Mouse (Mus musculus) heart, adult 2 months (tissue): ENCODE results near the gene Ranbp1. TPM values are rescaled to one million over a fixed set of nuclear protein-coding genes. Genes with fewer than 3 reads are reported as not detected.

Source experiments
- DNase-seq, 2 experiments: peaks; one replicate each; pipeline ENCODE4 v3.0.0; 2021
- H3K27ac ChIP-seq: fragments of 200-600 bp; 2 replicates; pipeline ENCODE4 v1.8.1; 2022
- H3K27me3 ChIP-seq: fragments of 200-500 bp; 2 replicates; pipeline ENCODE4 v1.6.1; 2012; ENCODE audit warnings: mild to moderate bottlenecking, low read length, inconsistent platforms, mixed read lengths; ENCODE audit not compliant: control insufficient read depth, insufficient read depth
- H3K36me3 ChIP-seq: fragments of 200-500 bp; 2 replicates; pipeline ENCODE4 v1.6.1; 2012; ENCODE audit warnings: low read length, inconsistent platforms; ENCODE audit not compliant: control insufficient read depth, insufficient read depth
- H3K4me1 ChIP-seq: fragments of 200-500 bp; 2 replicates; pipeline ENCODE4 v1.6.1; 2011; ENCODE audit warnings: low read length; ENCODE audit not compliant: control insufficient read depth, insufficient read depth
- H3K4me3 ChIP-seq: fragments of 200-600 bp; 2 replicates; pipeline ENCODE4 v1.8.1; 2022
- H3K79me2 ChIP-seq: fragments of 200-500 bp; replicated peaks from 2 replicates; pipeline ENCODE4 v1.6.1; 2012; ENCODE audit warnings: mild to moderate bottlenecking, inconsistent platforms, low read length, moderate library complexity, mixed read lengths; ENCODE audit not compliant: control insufficient read depth, insufficient read depth
- H3K9ac ChIP-seq: fragments of 200-500 bp; 2 replicates; pipeline ENCODE4 v1.6.1; 2012; ENCODE audit warnings: low read depth, mild to moderate bottlenecking, control low read depth, inconsistent platforms, low read length, mixed read lengths
- CTCF ChIP-seq: fragments of 200-600 bp; IDR thresholded peaks from 2 replicates; pipeline ENCODE4 v1.8.1; 2022; ENCODE audit warnings: antibody characterized with exemption, mild to moderate bottlenecking, moderate library complexity
- EP300 ChIP-seq: fragments of 200-500 bp; IDR thresholded peaks from 2 replicates; pipeline ENCODE4 v1.6.1; 2011; ENCODE audit warnings: low read depth, low read length, control low read depth; ENCODE audit not compliant: insufficient read depth
- POLR2A ChIP-seq: fragments of 200-500 bp; IDR thresholded peaks from 2 replicates; pipeline ENCODE4 v1.6.1; 2011; ENCODE audit warnings: mild to moderate bottlenecking, low read depth, low read length, control low read depth; ENCODE audit not compliant: insufficient read depth
- WGBS: fragments of 180-500 bp; shearing (Covaris S2); methylation state at CpG from one replicate; pipeline ENCODE4 v1.1.7; 2018; 5-methylcytosine and 5-hydroxymethylcytosine counted together
- intact Hi-C: fragments of 180-260 bp; cut with DNase I; formaldehyde crosslinking; loops from one replicate; pipeline ENCODE4 v1.15.1; 2025
- microRNA-seq, 2 experiments: library from miRNA; unstranded; fragments of <30 nt; microRNA quantifications; one replicate each; pipeline ENCODE4 v1.2.0; 2021
- polyA plus RNA-seq: library from polyadenylated mRNA; depleted of rRNA; stranded (reverse); fragments of >200 nt; gene quantifications from 2 replicates; pipeline ENCODE4 v1.2.3, GENCODE M21; 2012; rRNA removed
- total RNA-seq, 2 experiments: library from RNA; stranded (reverse); gene quantifications; 2 replicates each; pipeline ENCODE4 v1.2.3; 2021

Ranbp1 gene
- total and polyA plus RNA-seq, 3 experiments: 25.1 to 41.2 (median 40.1) TPM

- no peaks in the 10 kb centered on the region for H3K4me1 ChIP-seq
- no peak overlapping the region for H3K9ac ChIP-seq
- no peaks in the 10 kb centered on the region for H3K36me3 ChIP-seq
- intact Hi-C loops: no loop called here
- 49% methylated on average over 5 of the region's 5 CpGs for WGBS
- H3K4me3 ChIP-seq: no peak overlapping the region
- no peak for DNase-seq
- no peaks in the 10 kb centered on the region for H3K27me3 ChIP-seq
- no peaks in the 10 kb centered on the region for H3K79me2 ChIP-seq
- TF ChIP-seq CTCF (no peak), EP300 (no peak), POLR2A (no peak)
- H3K27ac ChIP-seq: no peak overlapping the region
Measured at GRCm38 (mm10) chr16:18195068-18195467, 53.5 kb downstream of the Ranbp1 start.

GRCm38 (mm10) chr16:18194208-18194985 lies 54.1 kb downstream of the Ranbp1 start:
- Histone ChIP-seq H3K27me3 (no peaks in the 10 kb centered on the region), H3K27ac (no peak overlapping the region), H3K36me3 (no peaks in the 10 kb centered on the region), H3K9ac (no peak overlapping the region), H3K4me3 (no peak overlapping the region), H3K4me1 (no peaks in the 10 kb centered on the region), H3K79me2 (no peaks in the 10 kb centered on the region)
- DNase-seq: no peak
- WGBS: 67% methylated on average over 15 of the region's 15 CpGs
- no peak for TF ChIP-seq EP300
- TF ChIP-seq CTCF: no peak
- no peak for TF ChIP-seq POLR2A
- intact Hi-C loops: no loop called here

DNA sequence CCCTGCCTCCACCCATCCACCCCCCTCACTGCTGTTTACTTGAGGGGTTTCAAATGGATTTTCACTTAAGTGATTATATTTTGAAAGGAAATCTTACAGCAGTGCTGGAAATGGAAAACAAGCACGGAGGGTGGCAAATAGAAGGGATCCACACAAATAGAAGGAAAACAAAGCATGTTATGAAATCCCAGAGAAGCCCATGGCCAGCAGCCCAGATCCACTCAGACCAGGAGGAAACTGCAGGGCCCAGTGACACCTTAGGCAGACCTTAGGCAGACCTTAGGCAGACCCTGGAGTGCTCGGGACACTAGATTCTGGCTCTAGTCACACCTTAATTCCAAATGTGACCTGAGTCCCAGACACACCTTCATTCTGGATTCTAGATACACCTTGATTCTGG lies 57.5 kb downstream of the Ranbp1 start:
- TF ChIP-seq POLR2A: no peak
- TF ChIP-seq CTCF: no peak
- no peak overlapping the region for H3K27ac ChIP-seq
- 58% methylated on average over 2 of the region's 2 CpGs for WGBS
- H3K36me3 ChIP-seq: no peaks in the 10 kb centered on the region
- no peak for DNase-seq
- no peak overlapping the region for H3K9ac ChIP-seq
- H3K27me3 ChIP-seq: no peaks in the 10 kb centered on the region
- no peak overlapping the region for H3K4me3 ChIP-seq
- no peaks in the 10 kb centered on the region for H3K4me1 ChIP-seq
- intact Hi-C loops: no loop called here
- H3K79me2 ChIP-seq: no peaks in the 10 kb centered on the region

Small RNA genes within 50 kb of the gene (microRNA-seq; reads per million reads assigned to microRNA genes)
- 0 reads per million in 2 experiments for gene Gm24572
- gene Mir1306: 181 to 314 reads per million in 2 experiments

Other genes with a start within 250 kb of the Ranbp1 start
- gene Dgcr6, start 195.9 kb downstream of the Ranbp1 start, total RNA-seq: 10 to 100 TPM; 41.4 TPM
- 46.7 and 48.8 TPM in 2 replicates for gene Dgcr6, start 195.9 kb downstream of the Ranbp1 start, polyA plus RNA-seq
- gene Prodh, start 158.5 kb downstream of the Ranbp1 start, total RNA-seq: 10 to 100 TPM; 18.8 to 23.4 TPM
- gene Prodh, start 158.5 kb downstream of the Ranbp1 start, polyA plus RNA-seq: 46.7 and 57.9 TPM in 2 replicates
- 1 to 10 TPM; 2.3 to 9.8 TPM for gene Rtn4r, start 121.1 kb downstream of the Ranbp1 start, total RNA-seq
- gene Rtn4r, start 121.1 kb downstream of the Ranbp1 start, polyA plus RNA-seq: 31.9 and 57.8 TPM in 2 replicates
- gene Ccdc188, start 30.9 kb downstream of the Ranbp1 start, total RNA-seq: not detected
- gene Ccdc188, start 30.9 kb downstream of the Ranbp1 start, polyA plus RNA-seq: not detected in 2 replicates
- 10 to 100 TPM; 19.6 to 22.7 TPM for gene Zdhhc8, start 13.6 kb downstream of the Ranbp1 start, total RNA-seq
- 36.0 and 51.5 TPM in 2 replicates for gene Zdhhc8, start 13.6 kb downstream of the Ranbp1 start, polyA plus RNA-seq
- gene Trmt2a, start 53 bp downstream of the Ranbp1 start, total RNA-seq: 10 to 100 TPM; 19.6 to 19.8 TPM
- 26.8 and 32.4 TPM in 2 replicates for gene Trmt2a, start 53 bp downstream of the Ranbp1 start, polyA plus RNA-seq
- gene Gm49776, start 9.6 kb upstream of the Ranbp1 start, total RNA-seq: not detected
- gene Gm49776, start 9.6 kb upstream of the Ranbp1 start, polyA plus RNA-seq: not detected in 2 replicates
- gene Dgcr8, start 40.5 kb upstream of the Ranbp1 start, total RNA-seq: 10 to 100 TPM; 10.7 to 13.2 TPM
- 8.7 and 14.5 TPM in 2 replicates for gene Dgcr8, start 40.5 kb upstream of the Ranbp1 start, polyA plus RNA-seq
- 100 to 1,000 TPM; 173 to 181 TPM for gene Tango2, start 99.4 kb upstream of the Ranbp1 start, total RNA-seq
- 283 and 382 TPM in 2 replicates for gene Tango2, start 99.4 kb upstream of the Ranbp1 start, polyA plus RNA-seq
- gene Arvcf, start 99.5 kb upstream of the Ranbp1 start, total RNA-seq: 10 to 100 TPM; 14.4 to 16.4 TPM
- 13.9 and 17.0 TPM in 2 replicates for gene Arvcf, start 99.5 kb upstream of the Ranbp1 start, polyA plus RNA-seq
- 10 to 100 TPM; 37.6 to 39.7 TPM for gene Txnrd2, start 177.7 kb upstream of the Ranbp1 start, total RNA-seq
- 35.1 and 36.1 TPM in 2 replicates for gene Txnrd2, start 177.7 kb upstream of the Ranbp1 start, polyA plus RNA-seq
- 100 to 1,000 TPM; 139 to 150 TPM for gene Comt, start 178.1 kb upstream of the Ranbp1 start, total RNA-seq
- 208 and 236 TPM in 2 replicates for gene Comt, start 178.1 kb upstream of the Ranbp1 start, polyA plus RNA-seq
- gene Gnb1l, start 250.0 kb upstream of the Ranbp1 start, total RNA-seq: 1 to 10 TPM; 5.3 to 7.4 TPM
- gene Gnb1l, start 250.0 kb upstream of the Ranbp1 start, polyA plus RNA-seq: 5.5 and 8.5 TPM in 2 replicates